Mouse (Mus musculus): ENCODE data around the gene Ezh2.
"Not testable (repeated sequence)": the region's sequence is repeated elsewhere in the genome, so short reads cannot be mapped to it uniquely, and the experiment has no call there.

Ezh2 gene

GRCm38 (mm10) chr6:47594926-47595623 lies at the start of gene Ezh2:
Gene Ezh2 (minus strand): TSS chr6:47595341.
- peak; percentile 93 for DNase-seq (ENCODE audit: low read depth, low spot score)

- no peak for DNase-seq (ENCODE audit: low read depth, low spot score)
Measured at GRCm38 (mm10) chr6:47636527-47637076, 41.5 kb upstream of the Ezh2 start.

- no peak for DNase-seq (ENCODE audit: low read depth, low spot score)
Measured at GRCm38 (mm10) chr6:47635995-47636526, 40.9 kb upstream of the Ezh2 start.

GRCm38 (mm10) chr6:47635207-47635994 lies 40.3 kb upstream of the Ezh2 start:
- DNase-seq (ENCODE audit: low read depth, low spot score) = no peak

GRCm38 (mm10) chr6:47633467-47633866 lies 38.3 kb upstream of the Ezh2 start:
- DNase-seq (ENCODE audit: low read depth, low spot score) = no peak

GRCm38 (mm10) chr6:47630061-47630460 lies 34.9 kb upstream of the Ezh2 start:
- not testable (repeated sequence) for DNase-seq (ENCODE audit: low read depth, low spot score)

GRCm38 (mm10) chr6:47627978-47628377 lies 32.8 kb upstream of the Ezh2 start:
- no peak for DNase-seq (ENCODE audit: low read depth, low spot score)

- not testable (repeated sequence) for DNase-seq (ENCODE audit: low read depth, low spot score)
Measured at GRCm38 (mm10) chr6:47626976-47627375, 31.8 kb upstream of the Ezh2 start.

- no peak for DNase-seq (ENCODE audit: low read depth, low spot score)
Measured at GRCm38 (mm10) chr6:47621039-47621438, 25.9 kb upstream of the Ezh2 start.

GRCm38 (mm10) chr6:47608306-47608705 lies 13.2 kb upstream of the Ezh2 start:
- not testable (repeated sequence) for DNase-seq (ENCODE audit: low read depth, low spot score)

GRCm38 (mm10) chr6:47601931-47602330 lies 6.8 kb upstream of the Ezh2 start:
- DNase-seq (ENCODE audit: low read depth, low spot score) = no peak

GRCm38 (mm10) chr6:47595696-47596095 lies 555 bp upstream of the Ezh2 start:
- DNase-seq (ENCODE audit: low read depth, low spot score) = no peak

- no peak for DNase-seq (ENCODE audit: low read depth, low spot score)
Measured at GRCm38 (mm10) chr6:47594141-47594835, 853 bp downstream of the Ezh2 start.

GRCm38 (mm10) chr6:47593590-47593989 lies 1.6 kb downstream of the Ezh2 start:
- DNase-seq (ENCODE audit: low read depth, low spot score) = no peak

- not testable (repeated sequence) for DNase-seq (ENCODE audit: low read depth, low spot score)
Measured at GRCm38 (mm10) chr6:47587332-47587731, 7.8 kb downstream of the Ezh2 start.

- no peak for DNase-seq (ENCODE audit: low read depth, low spot score)
Measured at GRCm38 (mm10) chr6:47572887-47573286, 22.3 kb downstream of the Ezh2 start.

GRCm38 (mm10) chr6:47565326-47566035 lies 29.7 kb downstream of the Ezh2 start:
- DNase-seq (ENCODE audit: low read depth, low spot score) = no peak

- DNase-seq (ENCODE audit: low read depth, low spot score) = no peak
Measured at GRCm38 (mm10) chr6:47561426-47561825, 33.7 kb downstream of the Ezh2 start.

- no peak for DNase-seq (ENCODE audit: low read depth, low spot score)
Measured at GRCm38 (mm10) chr6:47560846-47561245, 34.3 kb downstream of the Ezh2 start.

GRCm38 (mm10) chr6:47560407-47560806 lies 34.7 kb downstream of the Ezh2 start:
- no peak for DNase-seq (ENCODE audit: low read depth, low spot score)

- no peak for DNase-seq (ENCODE audit: low read depth, low spot score)
Measured at GRCm38 (mm10) chr6:47559287-47559686, 35.9 kb downstream of the Ezh2 start.

Measured in retina, adult 2 months (tissue).